Mouse (Mus musculus): Measurements from ENCODE around the gene Rsph1.

DNA sequence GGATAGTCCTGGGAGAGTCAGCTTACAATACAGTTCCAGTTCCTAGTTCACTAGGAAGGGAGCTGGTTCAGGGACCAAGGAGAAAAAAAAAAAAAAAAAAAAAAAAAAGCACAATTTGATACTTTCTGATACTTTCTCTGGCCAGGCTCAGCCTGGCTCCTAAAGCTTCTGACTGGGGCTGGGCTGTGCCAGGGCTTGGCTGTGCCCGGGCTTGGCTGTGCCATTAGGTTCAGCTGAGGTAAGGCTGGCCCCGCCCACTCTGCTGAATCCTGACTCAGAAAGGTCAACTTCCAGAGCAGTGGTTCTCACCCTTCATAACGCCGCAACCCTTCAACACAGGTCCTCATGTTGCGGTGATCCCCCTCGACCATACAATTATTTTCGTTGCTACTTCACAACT is 16.8 kb downstream of the Rsph1 start:
- TF ChIP-seq CTCF (IDR thresholded peaks at IDR 0.05; ENCODE audit: low read depth, low read length) (no peak), POLR2A (IDR thresholded peaks at IDR 0.05; ENCODE audit: borderline replicate concordance, low read depth, low read length) (no peak)
